Mouse (Mus musculus) heart, postnatal 4 days (tissue): Measurements from ENCODE around the gene Crebrf. TPM values are rescaled to one million over a fixed set of nuclear protein-coding genes. Genes with fewer than 3 reads are reported as not detected.

Experiments used
- DNase-seq: peaks from one replicate; pipeline ENCODE4 v3.0.0; 2021
- total RNA-seq, 2 experiments: library from RNA; stranded (reverse); gene quantifications; 2 replicates each; pipeline ENCODE4 v1.2.3; 2021

Gene Crebrf
- total RNA-seq, 2 experiments from 2014 or later: 17.5 to 20.8 TPM

GRCm38 (mm10) chr17:26778430-26779100 is 63.1 kb downstream of the Crebrf start:
- no peak for DNase-seq

- DNase-seq: no peak
Measured at GRCm38 (mm10) chr17:26779471-26779870, 64.0 kb downstream of the Crebrf start.

DNA sequence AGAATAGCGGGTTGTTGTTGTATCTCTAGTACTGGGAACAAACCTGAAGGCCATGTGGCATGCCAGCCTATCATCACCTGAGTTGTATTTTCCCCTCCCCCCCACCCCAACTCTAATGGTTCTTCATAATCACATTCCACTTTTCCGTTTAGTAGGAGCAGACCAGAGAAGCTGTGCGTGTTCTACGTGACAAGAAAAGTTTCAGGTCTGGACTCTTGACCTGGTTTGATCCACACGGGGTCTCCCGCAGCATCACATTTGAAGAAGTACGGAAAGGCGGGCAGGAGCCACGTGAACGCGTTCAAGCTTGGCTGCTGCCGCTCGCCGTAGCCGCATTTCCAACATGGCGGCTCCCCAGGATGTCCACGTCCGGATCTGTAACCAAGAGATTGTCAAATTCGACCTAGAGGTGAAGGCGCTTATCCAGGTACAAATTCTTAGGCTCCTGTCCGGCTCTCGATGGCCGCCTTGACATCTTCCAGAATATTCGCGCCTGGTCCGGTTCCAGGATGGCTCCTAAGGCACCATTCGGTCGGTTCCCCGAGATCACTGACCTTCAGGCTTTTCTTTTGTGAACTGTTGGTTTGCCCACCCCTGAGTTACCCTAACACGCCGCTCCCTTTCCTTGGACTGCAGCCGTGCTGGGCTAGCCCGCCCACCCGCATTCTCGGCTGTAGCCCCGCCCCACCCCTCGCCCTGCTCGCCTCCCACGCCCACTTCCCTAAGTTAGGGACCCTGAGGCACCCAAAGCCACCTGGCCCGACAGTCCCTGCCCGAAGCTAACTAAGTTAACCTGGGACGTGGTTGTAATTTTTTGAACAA is 65.5 kb downstream of the Crebrf start, which contains the start of gene Bnip1:
Gene Bnip1, plus strand, starts transcription at position 317 of the 822 bp plus-strand sequence.
- DNase-seq: peak; percentile 83

GRCm38 (mm10) chr17:26781610-26782043 is 66.2 kb downstream of the Crebrf start:
- no peak for DNase-seq

GRCm38 (mm10) chr17:26784525-26784924 is 69.1 kb downstream of the Crebrf start:
- DNase-seq: no peak

GRCm38 (mm10) chr17:26786586-26786985 is 71.1 kb downstream of the Crebrf start:
- no peak for DNase-seq

- DNase-seq: no peak
Measured at GRCm38 (mm10) chr17:26788986-26789385, 73.5 kb downstream of the Crebrf start.

DNA sequence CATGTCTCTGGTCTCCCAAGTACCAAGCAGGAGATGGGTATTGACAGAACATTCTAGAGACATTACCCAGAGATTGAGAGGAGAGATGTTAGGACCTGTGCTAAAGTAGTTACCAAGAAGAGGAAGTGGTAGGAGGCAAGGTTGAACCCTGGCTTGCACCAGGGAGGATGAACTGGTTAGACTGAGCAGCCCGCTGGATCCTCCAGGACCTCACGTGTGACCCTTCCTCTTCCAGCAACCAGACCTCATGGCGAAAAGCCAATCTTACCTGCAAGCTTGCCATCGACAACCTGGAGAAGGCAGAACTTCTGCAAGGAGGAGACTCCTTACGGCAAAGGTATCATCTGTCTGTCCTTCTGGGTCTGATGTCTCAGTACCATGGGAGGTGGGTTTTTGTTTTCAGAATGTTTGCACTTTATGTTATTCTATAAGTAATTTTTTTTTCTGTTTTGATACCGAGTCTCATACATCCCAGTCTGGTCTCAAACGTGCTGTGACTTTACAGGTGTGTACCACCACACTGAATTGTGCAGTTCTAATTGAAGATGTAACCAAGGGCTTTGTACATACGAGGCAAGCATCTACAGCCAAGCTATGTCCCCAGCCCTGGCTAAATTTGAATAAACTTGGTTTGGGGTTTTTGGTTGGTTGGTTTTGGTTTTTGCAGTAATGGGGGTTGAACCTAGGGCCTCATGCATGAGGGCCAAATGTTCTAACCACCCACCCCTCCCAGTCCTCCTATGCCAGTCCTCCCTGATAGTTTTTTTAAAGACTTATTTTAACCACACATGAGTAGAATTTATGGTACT is 74.2 kb downstream of the Crebrf start:
- no peak for DNase-seq

GRCm38 (mm10) chr17:26790269-26791214 is 75.1 kb downstream of the Crebrf start:
- DNase-seq: no peak

DNA sequence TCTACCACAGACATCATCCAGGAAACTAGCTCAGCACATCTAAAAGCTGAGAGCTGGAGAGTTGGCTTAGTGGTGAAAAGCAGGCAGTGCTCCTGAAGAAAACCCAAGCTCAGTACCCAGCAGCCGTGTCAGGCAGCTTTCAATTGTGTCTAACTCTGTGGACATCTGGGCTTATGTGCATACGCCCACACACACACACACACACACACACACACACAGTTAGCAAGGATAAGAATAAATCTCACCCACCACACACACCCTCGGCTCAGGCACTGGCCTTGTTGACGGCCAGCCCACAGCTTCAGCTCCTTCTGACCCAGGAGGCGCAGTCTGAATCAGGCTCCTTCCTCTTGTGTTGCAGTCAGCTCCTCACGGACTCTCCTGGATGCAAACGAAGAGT is 76.1 kb downstream of the Crebrf start:
- no peak for DNase-seq

DNA sequence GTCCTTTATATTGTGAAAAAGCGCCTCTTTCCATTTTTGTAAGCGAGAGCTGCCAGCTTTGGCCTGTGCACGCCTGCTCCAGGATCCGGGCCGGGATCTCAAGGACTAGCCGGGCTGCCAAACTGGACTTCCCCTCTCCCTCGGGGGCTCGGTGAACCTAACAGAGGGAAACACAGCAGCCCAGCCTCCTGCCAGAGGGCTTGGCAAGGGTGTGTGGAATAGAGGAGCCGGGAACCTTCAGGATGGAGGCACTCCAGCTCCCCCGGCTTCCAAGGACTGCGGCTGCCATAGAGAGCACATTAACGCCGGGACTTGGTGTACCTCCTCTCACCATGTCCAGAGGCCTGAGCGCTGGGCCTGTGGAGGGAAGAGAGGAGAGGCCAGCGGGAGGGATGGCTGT is 76.6 kb downstream of the Crebrf start:
- peak; percentile 18 for DNase-seq

DNA sequence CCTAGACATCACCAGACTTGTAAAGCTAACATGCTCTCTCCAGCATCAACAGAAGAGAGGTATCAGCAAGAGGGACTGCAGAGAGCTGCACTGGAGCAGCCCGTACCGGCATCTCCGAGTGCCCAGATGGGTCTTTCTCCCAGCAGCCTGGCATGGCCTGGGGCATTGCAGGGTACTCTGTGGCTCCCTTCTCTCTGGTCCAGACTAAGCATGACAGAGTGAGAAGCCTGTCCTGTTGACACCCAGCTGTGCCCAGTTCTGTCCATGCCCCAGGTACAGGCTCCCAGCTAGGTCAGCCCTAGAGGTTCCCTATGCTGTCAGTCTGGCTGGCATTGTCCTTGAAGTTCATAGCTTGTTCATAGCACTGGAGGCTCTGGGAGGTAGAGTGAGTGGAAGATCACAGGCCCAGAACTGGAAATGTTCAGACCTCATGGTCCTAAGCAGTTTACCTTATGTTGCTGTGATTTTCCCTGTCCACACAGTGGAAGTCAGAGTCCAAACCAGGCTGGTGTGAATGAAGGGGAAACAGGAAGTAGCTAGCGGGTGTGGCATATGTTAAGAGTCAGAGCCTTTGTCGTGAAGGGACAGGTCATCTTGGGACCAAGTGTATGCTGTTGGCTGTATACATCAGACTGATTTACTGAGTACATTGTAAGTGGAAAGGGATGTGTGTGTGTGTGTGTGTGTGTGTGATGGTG is 77.8 kb downstream of the Crebrf start:
- no peak for DNase-seq

GRCm38 (mm10) chr17:26794744-26795143 is 79.3 kb downstream of the Crebrf start:
- DNase-seq: peak; percentile 82

- DNase-seq: no peak
Measured at GRCm38 (mm10) chr17:26795386-26795785, 79.9 kb downstream of the Crebrf start.

- no peak for DNase-seq
Measured at GRCm38 (mm10) chr17:26797379-26798128, 82.1 kb downstream of the Crebrf start.

DNA sequence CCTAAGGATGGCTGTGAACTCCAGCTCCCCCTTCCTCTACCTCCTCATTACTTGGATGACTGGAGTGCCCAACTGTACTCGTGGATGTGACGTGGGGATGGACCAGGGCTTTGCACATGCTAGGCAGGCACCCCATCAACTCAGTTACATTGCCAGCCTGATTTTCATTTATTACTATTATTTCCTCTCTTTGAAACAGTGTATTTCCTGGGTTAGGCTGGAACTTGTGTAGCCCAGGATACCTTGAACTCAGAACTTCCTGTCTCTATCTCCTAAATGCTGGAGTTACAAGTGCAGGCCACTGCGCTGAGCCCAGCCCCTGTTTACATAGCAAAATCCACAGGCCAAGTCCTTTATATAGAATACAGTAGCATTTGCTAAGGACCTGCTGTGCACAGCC is 87.4 kb downstream of the Crebrf start:
- no peak for DNase-seq

- no peak for DNase-seq
Measured at GRCm38 (mm10) chr17:26812607-26813006, 97.2 kb downstream of the Crebrf start.

- DNase-seq: no peak
Measured at GRCm38 (mm10) chr17:26813497-26813896, 98.0 kb downstream of the Crebrf start.

- DNase-seq: no peak
Measured at GRCm38 (mm10) chr17:26816810-26817209, 101.4 kb downstream of the Crebrf start.

DNA sequence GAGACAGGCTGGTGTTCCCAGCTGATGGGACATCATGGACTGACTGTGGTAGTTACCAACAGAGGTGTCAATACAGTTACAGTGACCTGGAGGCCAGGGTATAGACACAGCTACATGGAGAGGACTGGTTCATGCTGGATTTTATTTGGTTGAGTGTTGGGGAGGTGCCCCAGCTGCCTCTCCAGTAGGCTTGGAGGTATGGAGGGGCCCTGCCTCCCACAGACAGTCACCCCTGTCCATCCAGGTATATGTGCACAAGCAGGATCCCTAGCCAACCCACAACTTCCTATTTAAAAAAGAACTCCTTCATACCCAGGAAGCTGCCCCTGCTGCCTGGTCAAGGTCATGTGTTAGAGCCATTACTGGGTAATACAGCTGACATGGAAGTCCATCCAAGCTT is 102.3 kb downstream of the Crebrf start:
- DNase-seq: no peak
